Mouse (Mus musculus): Measurements from ENCODE around the gene Usp19. TPM values are rescaled to one million over a fixed set of nuclear protein-coding genes. Genes with fewer than 3 reads are reported as not detected.

The Usp19 gene
- polyA plus RNA-seq, 1 experiment: 172 TPM

DNA sequence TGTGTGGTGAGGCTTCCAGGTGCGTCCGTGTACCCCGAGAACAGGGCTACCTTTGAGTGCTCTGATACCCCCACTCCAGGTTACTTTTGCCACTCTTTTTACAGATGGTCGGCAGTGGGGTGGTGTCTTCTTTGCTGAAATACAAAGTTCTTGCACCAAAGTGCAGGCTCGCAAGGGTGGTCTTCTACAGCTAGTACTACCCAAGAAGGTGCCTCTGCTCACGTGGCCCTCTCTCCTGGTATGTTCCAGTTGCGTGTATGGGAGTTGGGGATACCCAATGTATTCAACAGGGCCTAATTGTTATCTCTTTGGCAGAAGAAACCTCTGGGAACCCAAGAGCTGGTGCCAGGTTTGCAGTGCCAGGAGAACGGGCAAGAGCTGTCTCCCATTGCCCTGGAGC lies 2.8 kb downstream of the Usp19 start:
- DNase-seq (ENCODE audit: extremely low spot score in 1 of 2, low spot score in 1 of 2): no peak

DNA sequence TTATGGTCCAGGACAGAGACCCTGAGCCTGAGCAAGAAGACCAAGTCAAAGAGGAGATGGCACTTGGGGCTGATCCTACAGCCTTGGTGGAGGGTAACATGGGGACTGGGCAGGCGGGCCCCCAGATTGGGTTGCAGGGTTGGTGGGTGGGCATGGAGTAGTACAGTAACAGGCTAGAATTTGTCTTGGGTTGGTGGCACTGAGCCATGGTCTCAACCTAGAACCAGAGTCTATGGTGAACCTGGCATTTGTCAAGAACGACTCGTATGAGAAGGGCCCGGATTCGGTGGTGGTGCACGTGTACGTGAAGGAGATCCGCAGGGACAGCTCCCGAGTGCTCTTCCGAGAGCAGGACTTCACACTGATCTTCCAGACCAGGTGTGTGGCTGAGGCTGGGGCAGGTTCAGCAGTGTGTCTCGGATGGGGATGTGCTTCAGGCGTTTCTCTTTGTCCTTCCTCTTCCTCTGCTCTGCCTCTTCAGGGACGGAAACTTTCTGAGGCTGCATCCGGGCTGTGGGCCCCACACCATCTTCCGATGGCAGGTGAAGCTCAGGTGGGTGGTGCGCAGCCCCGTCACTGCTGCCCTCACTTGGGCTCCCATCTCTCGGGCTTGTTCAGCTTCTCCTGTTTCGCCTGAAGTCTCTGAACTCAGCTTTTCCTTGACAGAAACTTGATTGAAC lies 3.9 kb downstream of the Usp19 start:
- no peak for DNase-seq (ENCODE audit: extremely low spot score in 1 of 2, low spot score in 1 of 2)

GRCm38 (mm10) chr9:108494905-108495304 lies 4.5 kb downstream of the Usp19 start:
- no peak for DNase-seq (ENCODE audit: extremely low spot score in 1 of 2, low spot score in 1 of 2)

GRCm38 (mm10) chr9:108499231-108499630 lies 8.8 kb downstream of the Usp19 start:
- DNase-seq (ENCODE audit: extremely low spot score in 1 of 2, low spot score in 1 of 2): no peak

DNA sequence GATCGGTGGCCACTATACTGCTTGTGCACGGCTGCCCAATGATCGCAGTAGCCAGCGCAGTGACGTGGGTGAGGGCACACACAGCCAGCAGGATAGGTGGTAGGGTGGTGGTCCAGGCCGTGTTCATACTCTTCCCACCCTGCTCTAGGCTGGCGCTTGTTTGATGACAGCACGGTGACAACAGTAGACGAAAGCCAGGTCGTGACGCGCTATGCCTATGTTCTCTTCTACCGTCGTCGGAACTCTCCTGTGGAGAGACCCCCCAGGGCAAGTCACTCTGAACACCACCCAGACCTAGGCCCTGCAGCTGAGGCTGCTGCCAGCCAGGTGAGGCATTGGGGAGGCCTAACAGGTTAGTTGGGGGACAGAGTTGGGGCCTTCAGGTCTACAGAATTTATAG lies 9.5 kb downstream of the Usp19 start:
- DNase-seq (ENCODE audit: extremely low spot score in 1 of 2, low spot score in 1 of 2): no peak

DNA sequence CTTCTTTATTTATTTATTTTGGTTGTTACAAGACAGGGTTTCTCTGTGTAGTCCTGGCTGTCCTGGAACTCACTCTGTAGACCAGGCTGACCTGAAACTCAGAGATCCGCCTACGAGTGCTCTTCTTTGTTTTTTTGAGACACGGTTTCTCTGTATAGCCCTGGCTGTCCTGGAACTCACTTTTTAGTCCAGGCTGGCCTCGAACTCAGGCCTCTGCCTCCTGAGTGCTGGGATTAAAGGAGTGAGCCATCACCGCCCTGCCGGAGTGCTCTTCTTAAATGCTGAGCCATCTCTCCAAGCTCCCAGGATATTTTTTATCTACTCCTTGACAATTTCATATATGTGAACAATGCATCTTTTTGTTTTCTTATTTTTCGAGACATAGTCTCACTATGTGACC lies 16.5 kb downstream of the Usp19 start:
- no peak for DNase-seq (ENCODE audit: extremely low spot score in 1 of 2, low spot score in 1 of 2)

GRCm38 (mm10) chr9:108507619-108508434 lies 17.4 kb downstream of the Usp19 start, which contains the start of gene Qars:
Gene Qars (plus strand): TSS chr9:108507706.
- DNase-seq (ENCODE audit: extremely low spot score in 1 of 2, low spot score in 1 of 2): peak; percentile 93 to 96

DNA sequence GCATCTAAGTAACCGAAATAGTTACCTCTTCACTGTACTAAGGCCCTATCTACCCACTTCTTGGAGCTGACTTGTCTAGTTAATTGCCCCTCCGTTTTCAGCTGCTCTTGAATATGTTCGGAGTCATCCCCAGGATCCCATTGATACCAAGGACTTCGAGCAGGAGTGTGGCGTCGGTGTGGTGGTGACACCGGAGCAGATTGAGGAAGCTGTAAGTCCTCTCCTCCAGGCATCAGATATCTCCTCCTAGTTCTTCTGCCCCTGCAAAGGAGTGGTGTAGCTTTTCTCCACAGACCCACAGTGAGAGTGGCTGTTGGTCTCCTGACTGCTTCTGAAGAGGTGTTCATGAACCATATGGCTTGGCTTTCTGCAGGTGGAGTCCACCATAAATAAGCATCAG lies 18.4 kb downstream of the Usp19 start:
- DNase-seq (ENCODE audit: extremely low spot score in 1 of 2, low spot score in 1 of 2): no peak

DNA sequence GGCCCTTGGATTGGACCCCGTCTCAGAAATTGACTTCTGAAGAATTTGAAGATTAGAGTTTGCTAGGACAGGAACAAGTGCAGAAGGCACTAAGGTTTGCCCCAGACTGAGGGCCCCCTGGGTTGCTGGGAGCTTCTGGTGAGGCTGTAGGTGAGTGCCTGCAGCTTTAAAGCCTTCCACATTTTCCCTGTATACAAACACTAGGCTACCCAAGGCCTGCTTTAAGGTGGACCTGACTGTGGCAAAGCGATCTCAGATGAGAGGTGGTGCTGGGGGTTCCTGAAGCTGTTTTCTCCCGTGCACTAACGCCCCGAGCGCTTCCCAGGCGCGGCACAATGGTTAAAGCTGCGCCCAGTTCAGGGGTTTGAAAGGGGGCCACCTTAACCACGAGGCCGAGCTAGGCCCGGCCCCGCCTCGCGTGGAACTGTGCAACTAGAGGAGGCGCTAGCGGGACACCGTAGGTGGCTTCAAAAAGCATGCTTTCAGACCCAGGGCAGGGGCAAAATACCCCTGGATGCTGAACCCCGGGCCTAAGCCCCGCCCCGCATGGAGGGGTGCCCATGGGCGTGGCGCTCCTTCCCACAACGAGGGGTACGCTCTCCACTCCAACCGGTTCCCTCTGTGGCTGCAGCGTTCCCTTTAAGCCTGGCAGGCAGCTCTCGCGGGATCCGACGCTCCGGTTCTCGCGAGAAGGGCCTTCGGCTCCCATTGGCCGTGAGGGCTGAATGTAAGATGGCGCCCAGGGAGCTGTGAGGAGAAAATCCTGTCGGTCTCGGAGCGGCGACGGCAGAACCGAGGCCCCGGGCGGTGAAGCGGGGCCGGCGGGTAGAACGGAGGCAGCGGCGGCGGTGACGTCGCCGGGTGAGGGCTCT lies 26.2 kb downstream of the Usp19 start, which contains the start of gene Qrich1:
Gene Qrich1 (plus strand): TSS at position 427 of the 872 bp plus-strand sequence.
- DNase-seq (ENCODE audit: extremely low spot score in 1 of 2, low spot score in 1 of 2): peak; percentile 92 to 96

- peak in 1 of 2 experiments; percentile 80 for DNase-seq (ENCODE audit: extremely low spot score in 1 of 2, low spot score in 1 of 2)
Observed at GRCm38 (mm10) chr9:108517253-108517930, 27.0 kb downstream of the Usp19 start.

DNA sequence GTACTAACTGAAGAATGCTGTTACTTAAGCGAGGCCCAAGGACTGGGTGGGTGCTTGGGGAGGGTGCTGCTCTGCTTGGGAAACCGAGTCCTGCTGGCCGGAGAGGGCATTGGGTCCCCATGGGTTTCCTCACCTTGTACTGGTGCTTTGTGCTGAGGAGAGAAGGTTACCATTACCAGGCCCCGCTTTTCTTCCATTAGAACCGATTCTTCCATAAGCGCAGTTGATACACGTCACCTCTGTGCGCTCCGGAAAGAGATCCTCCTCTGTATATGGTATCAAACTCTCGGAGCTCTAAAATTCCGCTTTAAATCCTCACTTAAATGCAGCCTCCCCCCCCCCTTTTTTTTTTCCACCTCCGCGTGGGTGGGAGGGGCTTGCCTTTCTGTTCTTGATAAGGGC lies 27.5 kb downstream of the Usp19 start:
- DNase-seq (ENCODE audit: extremely low spot score in 1 of 2, low spot score in 1 of 2): peak; percentile 26 to 61

DNA sequence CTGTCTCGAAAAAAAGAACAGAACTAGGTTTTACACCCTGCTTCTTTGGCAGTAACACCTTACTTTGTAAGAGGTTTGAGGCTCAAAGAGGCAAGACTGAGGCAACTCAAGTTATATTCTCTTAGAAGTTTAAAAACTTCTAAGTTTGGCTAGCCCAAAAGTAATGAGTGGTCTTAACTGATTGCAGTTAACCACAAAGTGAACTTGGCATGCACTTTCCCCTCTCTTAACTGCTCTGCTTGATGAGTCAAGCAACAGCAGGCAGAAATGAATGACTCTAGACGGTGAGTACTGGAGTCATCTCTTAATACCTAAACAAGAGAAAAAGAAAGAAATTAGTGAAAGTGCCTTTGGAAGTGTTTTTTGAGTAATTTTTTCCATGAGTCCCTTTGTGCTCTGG lies 31.2 kb downstream of the Usp19 start:
- DNase-seq (ENCODE audit: extremely low spot score in 1 of 2, low spot score in 1 of 2): no peak

DNA sequence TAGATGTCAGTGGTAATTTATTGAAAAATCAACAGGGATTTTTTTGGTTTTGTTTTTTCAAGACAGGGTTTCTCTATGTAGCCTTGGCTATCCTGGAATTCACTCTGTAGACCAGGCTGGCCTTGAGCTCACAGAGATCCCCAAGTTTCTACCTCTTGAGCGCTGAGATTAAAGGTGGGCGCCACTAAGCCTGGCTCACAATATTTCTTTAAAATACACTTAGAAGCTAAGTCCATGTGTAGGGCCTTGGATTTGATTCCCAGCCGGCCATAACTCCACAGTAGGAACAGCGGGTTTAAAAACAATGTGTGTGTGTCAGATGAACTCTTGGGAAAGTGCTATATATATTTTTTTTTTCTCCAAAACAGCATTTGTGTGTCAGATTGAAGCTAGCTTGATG lies 32.9 kb downstream of the Usp19 start:
- no peak for DNase-seq (ENCODE audit: extremely low spot score in 1 of 2, low spot score in 1 of 2)

- no peak for DNase-seq (ENCODE audit: extremely low spot score in 1 of 2, low spot score in 1 of 2)
Observed at GRCm38 (mm10) chr9:108525400-108525799, 35.0 kb downstream of the Usp19 start.

DNA sequence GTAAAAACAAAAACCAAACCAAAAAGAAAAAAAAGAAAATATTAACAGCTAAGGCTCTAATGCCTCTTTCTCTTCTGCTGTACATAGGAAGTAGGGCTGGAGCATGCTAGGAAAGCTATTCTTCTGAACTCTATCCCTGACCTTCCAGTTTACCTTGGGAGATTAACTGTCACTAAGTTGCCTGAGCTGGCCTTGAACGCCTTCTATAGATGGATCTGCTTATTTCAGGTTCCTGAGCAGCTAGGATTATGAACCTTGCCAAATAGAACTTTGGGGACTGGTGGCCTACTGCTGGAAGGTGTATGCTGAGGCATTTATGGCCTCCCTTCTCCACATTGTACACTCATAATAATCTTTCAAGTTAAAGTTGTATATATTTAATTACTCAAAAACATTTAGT lies 40.6 kb downstream of the Usp19 start:
- DNase-seq (ENCODE audit: extremely low spot score in 1 of 2, low spot score in 1 of 2): no peak

DNA sequence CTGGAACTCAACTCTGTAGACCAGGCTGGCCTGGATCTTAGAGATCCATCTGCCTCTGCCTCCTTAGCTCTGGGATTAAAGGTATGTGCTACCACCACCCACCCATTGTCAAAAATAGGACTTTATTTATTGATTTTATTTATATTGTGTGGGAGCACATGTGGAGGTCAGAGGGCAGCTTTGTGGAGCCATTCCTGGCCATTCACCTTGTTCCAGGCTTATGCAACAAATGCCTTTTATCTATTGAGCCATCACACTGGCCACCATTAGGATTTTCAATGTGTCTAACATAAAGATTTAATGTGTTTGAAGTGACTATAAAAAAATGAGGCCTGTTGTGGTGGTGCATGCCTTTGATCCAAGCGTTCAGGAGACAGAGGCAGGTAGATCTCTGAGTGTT lies 41.1 kb downstream of the Usp19 start:
- no peak for DNase-seq (ENCODE audit: extremely low spot score in 1 of 2, low spot score in 1 of 2)

DNA sequence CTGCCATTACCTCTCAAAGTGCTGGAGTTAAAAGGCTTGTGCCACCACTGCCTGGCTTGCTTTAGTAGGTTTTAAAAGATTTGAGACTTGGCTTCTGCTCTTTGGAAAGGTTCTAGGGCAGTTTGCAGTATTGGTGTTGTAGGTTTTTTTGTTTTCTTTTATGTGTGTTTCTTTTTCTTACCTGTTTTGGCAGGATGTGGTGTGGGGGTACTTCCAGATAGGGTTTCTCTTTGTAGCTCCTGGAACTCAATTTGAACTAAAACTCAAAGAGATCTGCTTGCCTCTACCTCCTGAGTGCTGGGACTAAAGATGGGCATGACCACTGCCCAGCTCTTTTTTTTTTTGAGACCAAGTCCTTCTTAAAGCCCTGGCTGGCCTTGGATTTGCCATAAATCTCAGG lies 50.4 kb downstream of the Usp19 start:
- no peak for DNase-seq (ENCODE audit: extremely low spot score in 1 of 2, low spot score in 1 of 2)

DNA sequence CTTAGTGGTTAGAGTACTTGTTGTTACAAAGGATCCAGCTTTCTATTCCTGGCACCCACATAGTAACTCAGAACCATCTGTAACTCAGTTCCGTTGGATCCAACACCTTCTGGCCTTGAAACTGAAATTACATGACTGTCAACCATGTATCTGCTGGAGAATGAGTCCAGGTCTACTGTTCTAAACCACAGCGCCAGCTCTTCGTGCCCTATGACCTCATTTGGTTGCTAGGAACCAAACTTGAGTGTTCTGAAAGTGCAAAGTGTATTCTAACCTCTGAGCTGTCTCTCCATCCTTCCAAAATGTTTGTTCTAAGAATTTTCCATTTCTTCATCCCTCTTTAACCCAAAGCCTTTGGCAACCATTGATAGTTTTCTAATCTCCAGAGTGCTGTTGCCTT lies 55.6 kb downstream of the Usp19 start:
- no peak for DNase-seq (ENCODE audit: extremely low spot score in 1 of 2, low spot score in 1 of 2)

DNA sequence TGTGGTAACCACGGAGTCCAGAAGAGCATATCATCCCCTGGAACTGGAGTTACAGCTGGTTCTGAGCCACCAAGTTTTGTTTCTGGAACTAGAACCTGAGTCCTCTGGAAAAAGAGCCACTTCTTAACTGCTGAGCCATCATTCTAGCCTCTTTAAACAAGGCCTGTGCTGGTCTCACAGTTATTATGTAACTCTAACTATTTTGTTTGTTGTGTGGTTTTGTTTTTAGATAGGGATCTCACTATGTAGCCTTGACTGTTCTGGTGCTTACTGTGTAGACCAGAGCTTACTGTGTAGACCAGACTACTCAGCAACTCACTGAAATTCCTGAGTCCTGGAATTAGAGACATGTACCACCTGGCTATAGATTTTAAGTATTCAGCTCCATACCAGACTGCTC lies 56.5 kb downstream of the Usp19 start:
- no peak for DNase-seq (ENCODE audit: extremely low spot score in 1 of 2, low spot score in 1 of 2)
